Mouse (Mus musculus) MEL-GATA-1-ER (cell line): ENCODE results near the gene Tnip1.

ENCODE experiments used
- DNase-seq: peaks from one replicate; pipeline ENCODE4 v3.0.0-alpha.2; 2012; ENCODE audit warnings: low read depth; ENCODE audit errors: extremely low read depth

Gene Tnip1

GRCm38 (mm10) chr11:54936035-54936770 lies 26.5 kb downstream of the Tnip1 start:
- no peak for DNase-seq

GRCm38 (mm10) chr11:54934198-54934597 lies 28.5 kb downstream of the Tnip1 start:
- no peak for DNase-seq

- no peak for DNase-seq
Observed at GRCm38 (mm10) chr11:54932540-54932939, 30.2 kb downstream of the Tnip1 start.

- no peak for DNase-seq
Observed at GRCm38 (mm10) chr11:54931405-54932093, 31.2 kb downstream of the Tnip1 start.

GRCm38 (mm10) chr11:54930318-54930979 lies 32.3 kb downstream of the Tnip1 start:
- no peak for DNase-seq

- DNase-seq, result no peak
Observed at GRCm38 (mm10) chr11:54929744-54930143, 33.0 kb downstream of the Tnip1 start.

- DNase-seq, result no peak
Observed at GRCm38 (mm10) chr11:54929290-54929689, 33.4 kb downstream of the Tnip1 start.

GRCm38 (mm10) chr11:54928886-54929285 lies 33.8 kb downstream of the Tnip1 start:
- no peak for DNase-seq

GRCm38 (mm10) chr11:54928219-54928618 lies 34.5 kb downstream of the Tnip1 start:
- DNase-seq, result no peak

- DNase-seq, result no peak
Observed at GRCm38 (mm10) chr11:54927346-54928140, 35.2 kb downstream of the Tnip1 start.

GRCm38 (mm10) chr11:54924145-54924544 lies 38.6 kb downstream of the Tnip1 start:
- DNase-seq, result no peak

GRCm38 (mm10) chr11:54922488-54922887 lies 40.2 kb downstream of the Tnip1 start:
- no peak for DNase-seq

- DNase-seq, result no peak
Observed at GRCm38 (mm10) chr11:54921798-54922197, 40.9 kb downstream of the Tnip1 start.

- no peak for DNase-seq
Observed at GRCm38 (mm10) chr11:54920973-54921580, 41.6 kb downstream of the Tnip1 start.

- no peak for DNase-seq
Observed at GRCm38 (mm10) chr11:54920127-54920972, 42.4 kb downstream of the Tnip1 start.

- DNase-seq, result no peak
Observed at GRCm38 (mm10) chr11:54918273-54918672, 44.4 kb downstream of the Tnip1 start.

- no peak for DNase-seq
Observed at GRCm38 (mm10) chr11:54917461-54917860, 45.3 kb downstream of the Tnip1 start.

GRCm38 (mm10) chr11:54913841-54914240 lies 48.9 kb downstream of the Tnip1 start:
- no peak for DNase-seq

- DNase-seq, result no peak
Observed at GRCm38 (mm10) chr11:54912503-54913316, 50.0 kb downstream of the Tnip1 start.
